Mouse (Mus musculus) lung, embryonic 14.5 days (tissue): ENCODE results near the gene Kcmf1. TPM values are rescaled to one million over a fixed set of nuclear protein-coding genes. Genes with fewer than 3 reads are reported as not detected.
A peak's percentile ranks its signal among the peaks of the same experiment; 100 is the strongest.

ENCODE experiments used
- ATAC-seq: fragments of 200-750 bp; cut with Nextera tagmentation; 2 replicates; pipeline ENCODE4 v1.8.0; 2017; ENCODE audit warnings: mild to moderate bottlenecking, moderate TSS enrichment, moderate library complexity; ENCODE audit not compliant: insufficient read depth
- DNase-seq: peaks from one replicate; pipeline ENCODE4 v3.0.0-alpha.2; 2015
- H3K27ac ChIP-seq: fragments of 300-500 bp; sonication (generic); 2 replicates; pipeline ENCODE4 v1.5.1; 2014; ENCODE audit warnings: low read depth, mild to moderate bottlenecking, moderate library complexity
- H3K27me3 ChIP-seq: fragments of 300-500 bp; sonication (generic); 2 replicates; pipeline ENCODE4 v1.6.1; 2014; ENCODE audit warnings: low read length, control low read depth; ENCODE audit not compliant: insufficient read depth
- H3K36me3 ChIP-seq: fragments of 300-500 bp; sonication (generic); 2 replicates; pipeline ENCODE4 v1.6.1; 2014; ENCODE audit warnings: control low read depth; ENCODE audit not compliant: insufficient read depth
- H3K4me1 ChIP-seq: fragments of 300-500 bp; sonication (generic); 2 replicates; pipeline ENCODE4 v1.6.1; 2014; ENCODE audit warnings: antibody characterized with exemption, control low read depth; ENCODE audit not compliant: insufficient read depth
- H3K4me2 ChIP-seq: fragments of 300-500 bp; sonication (generic); 2 replicates; pipeline ENCODE4 v1.6.1; 2014; ENCODE audit warnings: mild to moderate bottlenecking
- H3K4me3 ChIP-seq: fragments of 300-500 bp; sonication (generic); 2 replicates; pipeline ENCODE4 v1.5.1; 2014; ENCODE audit warnings: low read depth, low read length
- H3K9ac ChIP-seq: fragments of 300-500 bp; sonication (generic); 2 replicates; pipeline ENCODE4 v1.6.1; 2014
- H3K9me3 ChIP-seq: fragments of 300-500 bp; sonication (generic); 2 replicates; pipeline ENCODE4 v1.6.1; 2016; ENCODE audit warnings: low read depth, low read length, control low read depth
- CTCF ChIP-seq: IDR thresholded peaks from 2 replicates; pipeline ENCODE4 v1.5.1; 2016; ENCODE audit warnings: antibody characterized with exemption, low read depth
- WGBS: fragments of 180-500 bp; shearing (Covaris S2); extraction: QIAGEN DNeasy Blood & Tissue Kit; methylation state at CpG from one replicate; pipeline ENCODE4 v1.1.7; 2014; 5-methylcytosine and 5-hydroxymethylcytosine counted together
- polyA plus RNA-seq: library from polyadenylated mRNA; unstranded; fragments of >200 nt; fragmentation: Nextera tagmentation; extraction: Ambion mirVana; gene quantifications from 2 replicates; pipeline ENCODE4 v1.2.1, GENCODE M21; 2014

Kcmf1 gene
- polyA plus RNA-seq, 1 experiment from 2014 or later: 65.4 TPM

- no peak overlapping the region for H3K4me3 ChIP-seq
- no peaks in the 10 kb centered on the region for H3K36me3 ChIP-seq
- no peaks in the 10 kb centered on the region for H3K9me3 ChIP-seq
- 49% methylated on average over 9 of the region's 9 CpGs for WGBS
- H3K9ac ChIP-seq: no peak overlapping the region
- TF ChIP-seq CTCF: no peak
- peaks cover 3% of the 10 kb centered on the region; the same call in 1 of the 2 replicates for H3K4me1 ChIP-seq
- ATAC-seq (no peak), DNase-seq (no peak)
- no peak overlapping the region for H3K4me2 ChIP-seq
- H3K27me3 ChIP-seq: no peaks in the 10 kb centered on the region; the same call in 1 of the 2 replicates
- H3K27ac ChIP-seq: no peak overlapping the region
Measured at GRCm38 (mm10) chr6:72825762-72826161, 74.0 kb downstream of the Kcmf1 start.

GRCm38 (mm10) chr6:72824971-72825737, 74.6 kb downstream of the Kcmf1 start:
- Histone ChIP-seq H3K27me3 (no peaks in the 10 kb centered on the region; the same call in 1 of the 2 replicates), H3K4me2 (peak overlapping the region; percentile 58), H3K27ac (no peak overlapping the region), H3K36me3 (no peaks in the 10 kb centered on the region), H3K9ac (peak overlapping the region; percentile 42), H3K9me3 (no peaks in the 10 kb centered on the region), H3K4me1 (peaks cover 3% of the 10 kb centered on the region; the same call in 1 of the 2 replicates), H3K4me3 (peak overlapping the region; percentile 27)
- ATAC-seq: peak; percentile 53; the same call in 1 of the 2 replicates
- DNase-seq: peak; percentile 56
- no peak for TF ChIP-seq CTCF
- WGBS: 11% methylated on average over 26 of the region's 26 CpGs

- DNase-seq (no peak), ATAC-seq (no peak)
- H3K4me1 ChIP-seq: no peaks in the 10 kb centered on the region
- no peaks in the 10 kb centered on the region for H3K27me3 ChIP-seq
- H3K4me3 ChIP-seq: no peak overlapping the region
- 51% methylated on average over 9 of the region's 9 CpGs for WGBS
- H3K9ac ChIP-seq: no peak overlapping the region
- no peak overlapping the region for H3K4me2 ChIP-seq
- no peaks in the 10 kb centered on the region for H3K9me3 ChIP-seq
- H3K36me3 ChIP-seq: no peaks in the 10 kb centered on the region
- H3K27ac ChIP-seq: no peak overlapping the region
- no peak for TF ChIP-seq CTCF
Measured at GRCm38 (mm10) chr6:72813456-72813855, 86.3 kb downstream of the Kcmf1 start.

GRCm38 (mm10) chr6:72810248-72810647, 89.5 kb downstream of the Kcmf1 start:
- Histone ChIP-seq H3K27me3 (no peaks in the 10 kb centered on the region), H3K4me3 (no peak overlapping the region), H3K4me2 (no peak overlapping the region), H3K9me3 (no peaks in the 10 kb centered on the region), H3K4me1 (no peaks in the 10 kb centered on the region), H3K9ac (no peak overlapping the region), H3K27ac (no peak overlapping the region), H3K36me3 (no peaks in the 10 kb centered on the region)
- DNase-seq: no peak
- 72% methylated on average over 7 of the region's 7 CpGs for WGBS
- no peak for TF ChIP-seq CTCF
- no peak for ATAC-seq

GRCm38 (mm10) chr6:72809522-72810149, 90.1 kb downstream of the Kcmf1 start:
- 62% methylated on average over 4 of the region's 4 CpGs for WGBS
- no peaks in the 10 kb centered on the region for H3K36me3 ChIP-seq
- no peak overlapping the region for H3K4me3 ChIP-seq
- no peaks in the 10 kb centered on the region for H3K9me3 ChIP-seq
- ATAC-seq: no peak
- no peak for DNase-seq
- no peaks in the 10 kb centered on the region for H3K4me1 ChIP-seq
- no peak overlapping the region for H3K27ac ChIP-seq
- no peak overlapping the region for H3K9ac ChIP-seq
- H3K4me2 ChIP-seq: no peak overlapping the region
- H3K27me3 ChIP-seq: no peaks in the 10 kb centered on the region
- no peak for TF ChIP-seq CTCF

GRCm38 (mm10) chr6:72808342-72808741, 91.4 kb downstream of the Kcmf1 start:
- no peaks in the 10 kb centered on the region for H3K27me3 ChIP-seq
- H3K4me1 ChIP-seq: no peaks in the 10 kb centered on the region
- no peak overlapping the region for H3K4me3 ChIP-seq
- no peaks in the 10 kb centered on the region for H3K9me3 ChIP-seq
- H3K27ac ChIP-seq: no peak overlapping the region
- no peaks in the 10 kb centered on the region for H3K36me3 ChIP-seq
- H3K4me2 ChIP-seq: no peak overlapping the region
- no peak overlapping the region for H3K9ac ChIP-seq
- ATAC-seq (no peak), DNase-seq (no peak)
- WGBS: 52% methylated on average over 3 of the region's 3 CpGs
- TF ChIP-seq CTCF: no peak

GRCm38 (mm10) chr6:72803669-72804068, 96.1 kb downstream of the Kcmf1 start:
- no peak overlapping the region for H3K4me2 ChIP-seq
- DNase-seq (no peak), ATAC-seq (no peak)
- H3K4me1 ChIP-seq: no peaks in the 10 kb centered on the region
- H3K4me3 ChIP-seq: no peak overlapping the region
- H3K27ac ChIP-seq: no peak overlapping the region
- no peaks in the 10 kb centered on the region for H3K9me3 ChIP-seq
- H3K36me3 ChIP-seq: no peaks in the 10 kb centered on the region
- TF ChIP-seq CTCF: no peak
- H3K27me3 ChIP-seq: no peaks in the 10 kb centered on the region
- WGBS: 57% methylated on average over 6 of the region's 6 CpGs
- H3K9ac ChIP-seq: no peak overlapping the region
